Mouse (Mus musculus) heart, postnatal 14 days (tissue): ENCODE results near the gene Hmgn2. TPM values are rescaled to one million over a fixed set of nuclear protein-coding genes. Genes with fewer than 3 reads are reported as not detected.
"Not testable (repeated sequence)": the region's sequence is repeated elsewhere in the genome, so short reads cannot be mapped to it uniquely, and the experiment has no call there.

Experiments
- DNase-seq, 2 experiments: peaks; one replicate each; pipeline ENCODE4 v3.0.0; 2021 to 2022
- intact Hi-C: fragments of 180-260 bp; cut with DNase I; formaldehyde crosslinking; loops from one replicate; pipeline ENCODE4 v1.15.1; 2025
- total RNA-seq, 2 experiments: library from RNA; stranded (reverse); gene quantifications; 2 replicates each; pipeline ENCODE4 v1.2.3; 2021

Hmgn2 gene
- total RNA-seq, 2 experiments from 2014 or later = 129 to 151 TPM

- peak in 1 of 2 experiments; percentile 23 for DNase-seq
- intact Hi-C loops = no loop called here
These were observed 37.1 kb downstream of the Hmgn2 start for GRCm38 (mm10) chr4:133931349-133931748.

DNA sequence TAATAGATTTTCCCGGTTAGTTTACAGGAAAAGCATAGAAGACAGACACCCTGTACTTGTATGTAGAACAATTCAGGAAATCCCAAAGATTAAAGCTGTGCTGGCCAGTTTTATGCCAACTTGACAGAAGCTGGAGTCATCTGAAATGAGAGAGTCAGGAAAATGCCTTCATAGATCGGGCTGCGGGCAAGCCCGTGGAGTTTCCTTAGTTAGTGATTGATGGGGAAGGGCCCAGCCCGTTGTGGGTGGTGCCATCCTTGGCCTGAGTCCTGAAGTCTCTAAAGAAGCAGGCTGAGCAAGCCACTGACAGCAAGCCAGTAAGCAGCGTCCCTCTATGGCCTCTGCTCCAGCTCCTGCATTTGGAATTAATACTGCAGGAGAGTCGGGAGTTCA lies 39.2 kb downstream of the Hmgn2 start:
- peak; percentile 8 to 12 for DNase-seq
- intact Hi-C loops = no loop called here

DNA sequence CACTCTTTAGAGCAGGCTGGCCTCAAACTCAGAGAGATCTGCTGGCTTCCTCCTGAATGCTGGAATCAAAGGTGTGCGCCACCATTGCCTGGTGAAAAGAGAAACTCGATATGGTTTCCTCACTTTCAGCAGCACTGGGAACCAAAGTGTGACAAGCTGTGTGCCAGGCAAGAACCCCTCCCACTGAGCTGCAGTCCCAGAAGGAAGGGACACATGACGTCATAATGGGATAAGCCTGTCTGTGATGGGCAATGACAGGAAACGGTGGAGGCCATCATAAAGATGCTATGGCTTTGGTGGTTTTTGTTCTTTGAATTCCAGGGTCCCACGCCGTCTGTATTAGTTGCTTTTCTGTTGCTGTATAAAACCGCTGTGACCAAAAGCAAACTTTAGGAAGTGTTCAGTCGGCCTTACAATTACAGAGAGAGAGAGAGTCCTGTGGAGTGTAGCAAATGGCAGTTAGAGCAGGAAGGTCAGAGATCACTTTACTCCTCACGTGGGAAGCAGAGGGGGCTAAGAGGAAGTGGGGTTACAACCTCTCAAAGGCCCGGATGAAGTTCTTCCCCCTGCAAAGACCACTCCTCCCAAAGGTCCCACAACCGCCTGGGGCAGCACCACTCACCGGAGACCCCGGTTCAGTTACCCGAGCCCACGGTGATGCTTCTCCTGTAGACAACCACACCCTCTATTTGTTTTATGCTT lies 39.7 kb downstream of the Hmgn2 start:
- no peak for DNase-seq
- intact Hi-C loops = no loop called here

- intact Hi-C loops = no loop called here
- no peak for DNase-seq
These were observed 43.2 kb downstream of the Hmgn2 start for GRCm38 (mm10) chr4:133925204-133925603.

DNA sequence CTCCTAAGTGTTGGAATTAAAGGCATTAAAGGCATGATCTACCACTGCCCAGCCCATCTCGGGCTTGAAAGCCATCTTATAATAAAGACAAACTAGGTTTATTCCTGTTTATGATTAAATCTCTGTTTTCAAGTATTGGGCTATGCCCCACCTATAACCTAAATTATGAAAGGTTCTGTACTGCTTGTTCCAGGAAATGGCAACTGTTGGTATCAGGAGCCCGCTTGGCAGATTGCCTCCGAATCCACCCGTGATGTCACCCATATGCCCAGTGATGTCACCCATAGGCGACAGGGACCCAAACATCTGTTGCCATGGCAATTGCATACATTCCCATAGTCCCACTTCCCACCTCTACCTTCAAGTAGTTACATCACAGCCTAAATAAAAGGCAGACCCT lies 44.7 kb downstream of the Hmgn2 start:
- intact Hi-C loops = no loop called here
- no peak for DNase-seq

DNA sequence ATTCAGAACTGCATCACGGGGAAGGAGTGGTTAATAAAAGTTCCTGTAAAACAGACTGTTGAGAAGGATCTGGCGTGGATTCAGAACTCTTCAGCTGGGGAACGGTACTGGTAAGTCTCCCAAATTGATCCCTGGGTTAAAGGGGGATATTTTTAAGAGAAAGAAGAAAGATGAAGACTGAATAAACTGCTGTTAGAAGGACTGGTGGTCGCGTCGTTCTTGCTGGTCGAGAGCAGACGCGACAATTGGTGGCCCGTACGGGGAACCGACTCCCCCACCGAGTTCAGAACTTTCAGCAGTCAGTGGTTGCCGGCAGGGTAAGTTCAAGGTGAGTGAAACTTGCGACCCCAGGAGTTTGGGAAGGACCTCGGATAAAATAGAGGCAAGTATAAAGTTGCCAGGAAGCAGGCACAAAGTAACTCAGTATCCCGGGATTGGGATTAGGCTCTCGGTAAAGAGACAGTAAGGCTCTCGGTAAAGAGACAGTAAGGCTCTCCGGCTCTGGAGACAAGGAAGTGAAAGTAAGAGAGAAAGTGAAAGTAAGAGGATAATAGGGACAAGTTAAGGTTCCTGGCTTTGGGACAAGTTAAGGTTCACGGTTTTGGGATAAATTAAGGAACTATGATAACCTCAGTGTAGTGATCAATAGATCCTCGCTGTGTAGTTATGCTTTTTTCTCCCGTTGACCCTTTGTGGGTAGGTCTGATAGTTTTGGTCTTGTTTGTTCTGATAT lies 50.2 kb downstream of the Hmgn2 start:
- DNase-seq = peak; percentile 13 to 37
- intact Hi-C loops = not testable (repeated sequence)

Other genes starting within 250 kb of the Hmgn2 start
- gene Arid1a, start 211.9 kb downstream of the Hmgn2 start, total RNA-seq = 10 to 100 TPM; 45.2 to 48.8 TPM
- gene Rps6ka1, start 80.9 kb downstream of the Hmgn2 start, total RNA-seq = 1 to 10 TPM; 7.4 to 9.3 TPM
- gene Dhdds, start 32.3 kb upstream of the Hmgn2 start, total RNA-seq = 10 to 100 TPM; 25.5 to 27.5 TPM
- not detected for gene Lin28a, start 50.2 kb upstream of the Hmgn2 start, total RNA-seq
- not detected for gene Zfp683, start 85.2 kb upstream of the Hmgn2 start, total RNA-seq
- gene Crybg2, start 92.2 kb upstream of the Hmgn2 start, total RNA-seq = under 1 TPM in 1 of 2 experiments, not detected in 1; 0.24 TPM
- gene Cd52, start 126.4 kb upstream of the Hmgn2 start, total RNA-seq = 10 to 100 TPM in 1 of 2 experiments, 1 to 10 TPM in 1; 3.5 to 10.3 TPM
- 1 to 10 TPM; 1.4 to 1.7 TPM for gene Ubxn11, start 133.9 kb upstream of the Hmgn2 start, total RNA-seq
- 10 to 100 TPM; 47.4 to 51.4 TPM for gene Sh3bgrl3, start 160.1 kb upstream of the Hmgn2 start, total RNA-seq
- gene Cep85, start 218.5 kb upstream of the Hmgn2 start, total RNA-seq = 10 to 100 TPM; 31.5 to 33.7 TPM
- not detected for gene Gm7534, start 234.4 kb upstream of the Hmgn2 start, total RNA-seq